Mouse (Mus musculus): ENCODE measurements around the gene Ndufv3. TPM values are rescaled to one million over a fixed set of nuclear protein-coding genes. Genes with fewer than 3 reads are reported as not detected.
"Not testable (repeated sequence)": the region's sequence is repeated elsewhere in the genome, so short reads cannot be mapped to it uniquely, and the experiment has no call there.

Ndufv3 gene
- total and polyA plus RNA-seq, 2 experiments from 2014 or later, result 257 to 513 TPM

DNA sequence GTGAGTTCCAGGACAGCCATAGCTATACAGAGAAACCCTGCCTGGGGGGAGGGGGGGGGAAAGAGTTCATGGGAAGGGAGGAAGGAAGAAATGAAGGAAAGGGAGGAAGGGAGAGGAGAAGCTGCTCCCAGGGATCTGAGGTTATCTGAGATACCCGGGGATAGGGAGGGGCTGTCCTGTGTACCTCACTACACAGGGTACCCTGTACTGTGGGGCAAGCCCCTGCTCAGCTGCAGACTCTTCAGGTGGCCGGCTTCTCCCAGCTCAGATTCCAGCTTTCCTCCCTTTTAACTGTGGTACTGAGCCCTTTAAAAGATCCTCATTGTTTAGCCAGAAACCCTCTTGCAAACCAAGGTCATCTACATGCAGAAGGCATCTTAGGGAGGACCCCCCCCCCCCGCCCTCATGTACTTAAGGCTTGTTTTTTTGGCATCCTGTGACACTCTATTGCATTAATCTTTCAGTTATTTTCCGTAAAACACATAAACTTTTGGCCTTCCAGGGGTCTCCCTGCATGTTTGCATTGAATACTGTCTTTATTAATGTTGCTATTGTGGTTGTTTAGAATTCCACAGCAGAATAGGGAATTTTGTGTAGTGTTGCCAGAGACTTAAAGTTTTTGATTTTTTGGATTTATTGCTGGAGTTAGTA is 21.0 kb downstream of the Ndufv3 start:
- Histone ChIP-seq H3K4me3 (ENCODE audit: low read depth, low read length) (no peak overlapping the region), H3K36me3 (ENCODE audit: insufficient read depth, low read length) (no peaks in the 10 kb centered on the region), H3K9me3 (ENCODE audit: low read length) (no peaks in the 10 kb centered on the region), H3K9ac (replicated peaks; ENCODE audit: low read length, poor library complexity, severe bottlenecking) (no peak overlapping the region), H3K4me1 (ENCODE audit: insufficient read depth, low read length) (peaks cover 1% of the 10 kb centered on the region; the same call in 1 of the 2 replicates), H3K4me2 (ENCODE audit: low read depth, low read length, poor library complexity, severe bottlenecking) (no peak overlapping the region), H3K27me3 (ENCODE audit: insufficient read depth, low read length) (no peaks in the 10 kb centered on the region), H3K27ac (ENCODE audit: low read depth, low read length) (no peak overlapping the region)
- ATAC-seq (ENCODE audit: low FRiP score) (no peak), DNase-seq (ENCODE audit: low spot score) (no peak)
- 51% methylated on average over 4 of the region's 4 CpGs for WGBS
- TF ChIP-seq CTCF (IDR thresholded peaks at IDR 0.05), result no peak

DNA sequence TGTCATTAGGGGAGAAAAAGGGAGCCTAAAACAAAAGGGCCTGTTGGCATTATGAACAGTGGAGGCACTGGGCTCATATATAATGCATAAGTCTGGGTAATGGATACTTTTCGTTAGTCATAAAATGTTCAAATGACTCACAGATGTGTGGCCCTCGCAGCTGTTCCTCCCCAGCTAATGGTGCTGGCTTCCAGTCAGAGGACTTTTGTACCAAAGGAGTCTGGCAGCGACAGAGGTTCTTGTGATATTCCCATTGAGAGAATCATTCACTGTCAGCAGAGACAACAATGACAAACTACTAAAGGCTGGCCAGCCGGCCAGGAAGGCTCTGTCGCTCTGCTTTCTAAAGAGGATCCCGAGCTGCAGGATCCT is 21.5 kb downstream of the Ndufv3 start:
- no peak for ATAC-seq (ENCODE audit: low FRiP score)
- TF ChIP-seq CTCF (IDR thresholded peaks at IDR 0.05), result no peak
- no peaks in the 10 kb centered on the region for H3K36me3 ChIP-seq (ENCODE audit: insufficient read depth, low read length)
- 31% methylated on average over 6 of the region's 6 CpGs for WGBS
- DNase-seq (ENCODE audit: low spot score), result peak; percentile 59
- H3K9ac ChIP-seq (replicated peaks; ENCODE audit: low read length, poor library complexity, severe bottlenecking), result no peak overlapping the region
- H3K4me1 ChIP-seq (ENCODE audit: insufficient read depth, low read length), result no peaks in the 10 kb centered on the region
- H3K27ac ChIP-seq (ENCODE audit: low read depth, low read length), result no peak overlapping the region
- H3K4me3 ChIP-seq (ENCODE audit: low read depth, low read length), result no peak overlapping the region
- H3K4me2 ChIP-seq (ENCODE audit: low read depth, low read length, poor library complexity, severe bottlenecking), result no peak overlapping the region
- H3K27me3 ChIP-seq (ENCODE audit: insufficient read depth, low read length), result no peaks in the 10 kb centered on the region
- H3K9me3 ChIP-seq (ENCODE audit: low read length), result no peaks in the 10 kb centered on the region

DNA sequence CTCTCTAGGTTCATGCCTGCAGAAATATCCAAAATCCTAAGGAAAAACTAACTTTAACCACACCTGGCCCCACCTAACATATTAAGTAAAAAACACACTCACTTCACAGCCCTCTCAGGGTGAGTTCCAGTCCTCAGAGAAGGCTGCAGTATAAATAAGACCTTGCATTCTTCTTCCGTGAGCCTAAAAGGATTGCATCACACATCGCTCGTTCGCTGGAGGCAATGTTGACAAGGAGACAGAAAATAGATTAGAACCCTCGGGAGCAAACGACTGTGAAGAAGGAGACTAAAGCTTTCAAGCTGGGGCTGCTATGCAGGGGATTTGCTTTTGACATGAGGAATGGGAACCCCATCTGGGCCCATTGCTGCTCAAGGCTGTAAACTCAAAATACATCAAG is 23.7 kb downstream of the Ndufv3 start:
- no peak overlapping the region for H3K4me3 ChIP-seq (ENCODE audit: low read depth, low read length)
- TF ChIP-seq CTCF (IDR thresholded peaks at IDR 0.05), result no peak
- H3K4me2 ChIP-seq (ENCODE audit: low read depth, low read length, poor library complexity, severe bottlenecking), result no peak overlapping the region
- no peaks in the 10 kb centered on the region for H3K36me3 ChIP-seq (ENCODE audit: insufficient read depth, low read length)
- DNase-seq (ENCODE audit: low spot score), result peak; percentile 30
- ATAC-seq (ENCODE audit: low FRiP score), result no peak
- no peaks in the 10 kb centered on the region for H3K9me3 ChIP-seq (ENCODE audit: low read length)
- H3K27me3 ChIP-seq (ENCODE audit: insufficient read depth, low read length), result no peaks in the 10 kb centered on the region
- no peak overlapping the region for H3K27ac ChIP-seq (ENCODE audit: low read depth, low read length)
- H3K9ac ChIP-seq (replicated peaks; ENCODE audit: low read length, poor library complexity, severe bottlenecking), result no peak overlapping the region
- 13% methylated on average over 6 of the region's 6 CpGs for WGBS
- no peaks in the 10 kb centered on the region for H3K4me1 ChIP-seq (ENCODE audit: insufficient read depth, low read length)

DNA sequence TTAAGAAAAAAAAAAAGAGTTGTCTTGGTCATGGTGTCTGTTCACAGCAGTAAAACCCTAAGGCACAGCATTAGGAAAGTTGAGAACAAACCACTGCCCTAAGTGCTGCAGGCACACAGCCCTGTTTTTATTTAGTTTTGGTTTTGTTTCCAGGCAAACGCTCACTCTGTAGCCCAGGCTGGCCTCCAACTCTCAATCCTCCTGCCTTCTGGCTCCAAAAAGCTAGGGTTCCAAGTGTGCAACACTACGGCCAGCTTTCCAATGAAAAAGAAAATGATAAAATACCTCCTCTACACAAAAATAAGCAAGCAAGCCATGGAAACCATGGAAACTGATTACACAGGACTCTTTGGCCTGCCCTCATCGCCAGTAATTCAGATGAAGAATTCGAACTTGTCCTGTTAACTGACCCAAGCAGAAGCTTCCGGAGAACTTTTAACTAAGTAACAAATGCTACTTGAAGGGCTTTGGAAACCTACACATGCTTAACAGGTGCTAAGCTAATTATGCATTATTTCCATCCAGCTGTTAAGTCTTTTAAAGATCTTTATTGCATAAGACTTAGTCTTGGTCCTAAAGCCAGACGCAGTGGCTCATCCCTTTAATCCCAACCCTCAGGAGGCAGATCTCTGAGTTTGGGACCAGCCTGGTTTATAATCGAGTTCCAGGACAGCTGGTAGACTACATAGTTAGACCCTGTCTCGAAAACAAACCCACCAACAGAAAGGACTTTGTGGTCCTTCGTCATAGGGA is 26.7 kb downstream of the Ndufv3 start:
- TF ChIP-seq CTCF (IDR thresholded peaks at IDR 0.05), result no peak
- ATAC-seq (ENCODE audit: low FRiP score) (no peak), DNase-seq (ENCODE audit: low spot score) (no peak)
- Histone ChIP-seq H3K27ac (ENCODE audit: low read depth, low read length) (no peak overlapping the region), H3K9me3 (ENCODE audit: low read length) (no peaks in the 10 kb centered on the region), H3K27me3 (ENCODE audit: insufficient read depth, low read length) (no peaks in the 10 kb centered on the region), H3K4me2 (ENCODE audit: low read depth, low read length, poor library complexity, severe bottlenecking) (no peak overlapping the region), H3K4me1 (ENCODE audit: insufficient read depth, low read length) (no peaks in the 10 kb centered on the region), H3K9ac (replicated peaks; ENCODE audit: low read length, poor library complexity, severe bottlenecking) (no peak overlapping the region), H3K36me3 (ENCODE audit: insufficient read depth, low read length) (no peaks in the 10 kb centered on the region), H3K4me3 (ENCODE audit: low read depth, low read length) (no peak overlapping the region)
- 86% methylated on average over 9 of the region's 9 CpGs for WGBS

DNA sequence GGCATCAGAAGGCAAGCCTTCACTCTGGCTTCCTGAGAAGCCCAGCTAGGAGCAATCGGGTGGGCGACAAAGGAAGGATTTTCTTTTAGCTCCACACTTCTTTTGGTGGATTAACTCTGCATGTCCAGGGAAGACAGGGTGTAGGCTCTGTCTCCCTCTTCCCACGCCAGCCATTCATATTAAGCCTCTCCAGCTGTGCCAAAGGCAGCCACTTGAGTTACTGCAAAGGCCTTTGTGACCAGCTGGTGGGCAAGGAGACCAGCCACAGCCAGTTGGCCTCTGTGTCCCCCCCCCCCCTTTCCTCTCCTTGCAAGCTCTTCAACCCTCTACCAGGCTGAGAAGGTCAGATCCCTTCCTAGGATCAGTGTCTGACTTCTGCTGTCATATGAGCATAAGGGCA is 28.1 kb downstream of the Ndufv3 start:
- no peaks in the 10 kb centered on the region for H3K27me3 ChIP-seq (ENCODE audit: insufficient read depth, low read length)
- H3K4me3 ChIP-seq (ENCODE audit: low read depth, low read length), result no peak overlapping the region
- no peak for DNase-seq (ENCODE audit: low spot score)
- H3K9ac ChIP-seq (replicated peaks; ENCODE audit: low read length, poor library complexity, severe bottlenecking), result no peak overlapping the region
- no peaks in the 10 kb centered on the region for H3K36me3 ChIP-seq (ENCODE audit: insufficient read depth, low read length)
- peak overlapping the region; percentile 38; the same call in 1 of the 2 replicates for H3K27ac ChIP-seq (ENCODE audit: low read depth, low read length)
- no peaks in the 10 kb centered on the region for H3K4me1 ChIP-seq (ENCODE audit: insufficient read depth, low read length)
- 0 out of 2 replicates have a peak, but pooled peaks have one; percentile 52 for ATAC-seq (ENCODE audit: low FRiP score)
- H3K4me2 ChIP-seq (ENCODE audit: low read depth, low read length, poor library complexity, severe bottlenecking), result no peak overlapping the region
- no peaks in the 10 kb centered on the region for H3K9me3 ChIP-seq (ENCODE audit: low read length)
- 22% methylated on average over 3 of the region's 3 CpGs for WGBS
- no peak for TF ChIP-seq CTCF (IDR thresholded peaks at IDR 0.05)

DNA sequence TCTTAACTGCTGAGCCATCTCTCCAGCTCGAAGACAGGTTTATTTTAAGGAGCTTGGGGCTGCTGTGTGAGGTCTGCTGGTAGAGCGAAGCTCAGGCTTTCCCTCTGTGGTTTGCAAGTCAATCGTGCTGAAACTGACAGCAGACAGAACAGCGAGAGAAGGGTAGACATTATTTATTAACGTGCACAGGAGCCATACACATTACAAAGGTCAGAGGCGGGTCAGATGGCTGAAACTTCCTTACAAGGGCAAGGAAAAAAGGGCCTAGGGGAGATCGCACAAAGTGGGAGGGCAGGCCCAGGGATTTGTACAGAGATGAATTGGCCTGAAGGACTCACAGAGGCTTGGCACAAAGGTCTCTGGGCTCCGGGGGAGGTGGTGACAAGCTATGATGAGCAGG is 29.5 kb downstream of the Ndufv3 start:
- H3K9me3 ChIP-seq (ENCODE audit: low read length), result no peaks in the 10 kb centered on the region
- no peak overlapping the region for H3K4me2 ChIP-seq (ENCODE audit: low read depth, low read length, poor library complexity, severe bottlenecking)
- H3K27me3 ChIP-seq (ENCODE audit: insufficient read depth, low read length), result no peaks in the 10 kb centered on the region
- ATAC-seq (ENCODE audit: low FRiP score) (no peak), DNase-seq (ENCODE audit: low spot score) (no peak)
- H3K4me3 ChIP-seq (ENCODE audit: low read depth, low read length), result no peak overlapping the region
- TF ChIP-seq CTCF (IDR thresholded peaks at IDR 0.05), result no peak
- no peaks in the 10 kb centered on the region for H3K36me3 ChIP-seq (ENCODE audit: insufficient read depth, low read length)
- H3K9ac ChIP-seq (replicated peaks; ENCODE audit: low read length, poor library complexity, severe bottlenecking), result no peak overlapping the region
- whole genome bisulfite sequencing, result 73% methylated on average over 8 of the region's 8 CpGs
- H3K4me1 ChIP-seq (ENCODE audit: insufficient read depth, low read length), result no peaks in the 10 kb centered on the region
- no peak overlapping the region for H3K27ac ChIP-seq (ENCODE audit: low read depth, low read length)

DNA sequence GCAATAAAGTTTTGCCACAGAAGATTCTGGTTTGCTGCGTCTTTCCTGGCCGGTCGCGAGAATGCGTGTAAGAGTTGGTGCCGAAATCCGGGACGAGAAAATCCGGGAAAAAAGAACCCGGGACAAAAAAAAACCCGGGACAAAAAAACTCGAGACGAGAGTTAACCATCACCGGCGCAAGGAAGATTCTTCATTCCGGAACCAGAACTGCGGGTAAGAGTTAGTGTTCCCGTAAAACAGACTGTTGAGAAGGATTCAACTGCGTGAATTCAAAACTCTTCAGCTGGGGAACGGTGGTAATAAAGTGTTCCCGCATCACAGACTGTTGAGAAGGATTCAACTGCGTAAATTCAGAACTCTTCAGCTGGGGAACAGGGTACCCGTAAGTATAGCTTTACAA is 32.7 kb downstream of the Ndufv3 start:
- H3K27me3 ChIP-seq (ENCODE audit: insufficient read depth, low read length); H3K36me3 ChIP-seq (ENCODE audit: insufficient read depth, low read length); H3K4me2 ChIP-seq (ENCODE audit: low read depth, low read length, poor library complexity, severe bottlenecking); H3K4me3 ChIP-seq (ENCODE audit: low read depth, low read length); H3K9me3 ChIP-seq (ENCODE audit: low read length); H3K9ac ChIP-seq (replicated peaks; ENCODE audit: low read length, poor library complexity, severe bottlenecking); H3K4me1 ChIP-seq (ENCODE audit: insufficient read depth, low read length); ATAC-seq (ENCODE audit: low FRiP score); DNase-seq (ENCODE audit: low spot score); H3K27ac ChIP-seq (ENCODE audit: low read depth, low read length): not testable (repeated sequence)
- 94% methylated on average over 22 of the region's 23 CpGs for WGBS

Measured in midbrain, postnatal 0 days (tissue).